8 mouse cellular contexts compared by ENCODE assay signal in the genomic region with DNA sequence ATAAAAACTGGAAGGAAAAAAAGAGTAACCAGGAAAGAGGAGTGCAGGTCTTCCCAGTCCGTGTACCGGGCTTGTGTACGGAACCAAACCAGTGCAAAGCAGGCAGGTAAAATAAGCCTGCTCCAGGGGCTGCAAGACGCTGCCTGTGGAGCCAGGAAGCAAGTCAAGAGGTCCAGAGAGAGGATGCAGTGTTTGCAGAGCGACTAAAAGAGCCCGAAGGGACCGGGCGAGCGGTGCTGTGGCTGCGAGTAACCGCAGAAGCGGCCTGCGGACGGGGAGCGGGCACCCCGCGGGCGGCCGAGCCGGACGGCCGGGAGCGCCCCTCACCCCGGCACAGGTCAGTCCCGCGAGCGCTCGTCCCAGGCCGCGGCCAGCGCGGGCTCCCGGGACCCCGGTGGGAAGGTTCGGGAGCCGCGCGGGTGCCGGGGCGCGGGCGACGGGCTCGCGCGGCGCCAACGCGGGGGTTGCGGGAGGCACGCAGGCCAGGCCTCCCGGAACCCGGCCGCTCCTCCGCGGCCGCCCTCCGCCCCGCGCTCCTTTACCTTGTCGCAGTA. TPM values are rescaled to one million over a fixed set of nuclear protein-coding genes. Genes with fewer than 3 reads are reported as not detected.
DNase-seq lines count a peak whose midpoint lies in the region; ATAC-seq lines count a peak whose summit lies in the region.

No protein-coding gene starts in this region.

- H3K36me3 ChIP-seq in forebrain, embryonic 11.5 days (ENCODE audit: control insufficient read depth, insufficient read depth, low read length), result no peaks in the 10 kb centered on the region
- H3K36me3 ChIP-seq in hindbrain, embryonic 16.5 days (ENCODE audit: control insufficient read depth, insufficient read depth, low read length), result no peaks in the 10 kb centered on the region

- H3K27ac ChIP-seq in forebrain, embryonic 11.5 days (ENCODE audit: low read depth, low read length), result peak overlapping the region; percentile 87
- H3K27ac ChIP-seq in hindbrain, embryonic 16.5 days (ENCODE audit: low read depth, low read length), result peak overlapping the region; percentile 99

- 0% methylated on average over 33 of the region's 61 CpGs for WGBS in forebrain, embryonic 11.5 days
- 1% methylated on average over 48 of the region's 61 CpGs for WGBS in hindbrain, embryonic 16.5 days

- H3K4me1 ChIP-seq in forebrain, embryonic 11.5 days (replicated peaks; ENCODE audit: control insufficient read depth, insufficient read depth, low read length), result peaks cover 4% of the 10 kb centered on the region; the same call in 1 of the 2 replicates
- peaks cover 10% of the 10 kb centered on the region for H3K4me1 ChIP-seq in hindbrain, embryonic 16.5 days (ENCODE audit: control insufficient read depth, insufficient read depth, low read depth, low read length)

- peak; percentile 47 for ATAC-seq in cerebellum, adult (ENCODE audit: insufficient number of reproducible peaks, low FRiP score, low TSS enrichment)
- ATAC-seq in forebrain, embryonic 11.5 days (replicated peaks; ENCODE audit: low FRiP score), result peak; percentile 76
- no peak; the same call in 1 of the 2 replicates for ATAC-seq in hindbrain, embryonic 16.5 days

- no peaks in the 10 kb centered on the region for H3K9me3 ChIP-seq in forebrain, embryonic 11.5 days (ENCODE audit: control insufficient read depth, low read length)
- no peaks in the 10 kb centered on the region for H3K9me3 ChIP-seq in hindbrain, embryonic 16.5 days (ENCODE audit: control insufficient read depth, low read length)

- DNase-seq in cerebellum, postnatal 14 days, result no peak
- DNase-seq in thymus, adult 18-20 months, result peak; percentile 28 to 36
- DNase-seq in thymus, postnatal 4 days, result no peak
- no peak for DNase-seq in forebrain, embryonic 11.5 days (ENCODE audit: low spot score)
- DNase-seq in lung, postnatal 10 days, result peak; percentile 39
- DNase-seq in spleen, postnatal 36 days (ENCODE audit: low spot score in 2 of 2), result peak; percentile 15 to 18

- H3K27me3 ChIP-seq in forebrain, embryonic 11.5 days (ENCODE audit: control insufficient read depth, insufficient read depth, low read length), result no peaks in the 10 kb centered on the region
- H3K27me3 ChIP-seq in hindbrain, embryonic 16.5 days (replicated peaks; ENCODE audit: control insufficient read depth, insufficient read depth, low read length), result no peaks in the 10 kb centered on the region

- H3K9ac ChIP-seq in forebrain, embryonic 11.5 days (ENCODE audit: low read length), result peak overlapping the region; percentile 96
- peak overlapping the region; percentile 96 for H3K9ac ChIP-seq in hindbrain, embryonic 16.5 days (ENCODE audit: low read depth, low read length)

- peak overlapping the region; percentile 92 for H3K4me3 ChIP-seq in forebrain, embryonic 11.5 days (ENCODE audit: low read depth, low read length)
- peak overlapping the region; percentile 89 for H3K4me3 ChIP-seq in hindbrain, embryonic 16.5 days (ENCODE audit: low read length)

- peak overlapping the region; percentile 54 for H3K4me2 ChIP-seq in forebrain, embryonic 11.5 days (ENCODE audit: low read depth, low read length, severe bottlenecking)
- H3K4me2 ChIP-seq in hindbrain, embryonic 16.5 days (ENCODE audit: low read length), result peak overlapping the region; percentile 60

RNA-seq across cellular contexts. Expression of a gene that starts 37.2 kb away (rescaled TPM):
- not detected in 2 replicates for polyA plus RNA-seq in forebrain, embryonic 11.5 days (2014; fragmentation: Nextera tagmentation; extraction: Ambion mirVana)
- polyA plus RNA-seq in hindbrain, embryonic 16.5 days (2015; fragmentation: Nextera tagmentation; extraction: Ambion mirVana), result not detected in 2 replicates

RNA-seq across cellular contexts. Expression of a gene that starts 39.9 kb away (rescaled TPM):
- polyA plus RNA-seq in forebrain, embryonic 11.5 days (2014; fragmentation: Nextera tagmentation; extraction: Ambion mirVana), result 67.5 and 69.1 TPM in 2 replicates
- 79.3 and 82.2 TPM in 2 replicates for polyA plus RNA-seq in hindbrain, embryonic 16.5 days (2015; fragmentation: Nextera tagmentation; extraction: Ambion mirVana)

Comparison
In these comparisons a context has a peak if more than half of its experiments do, and no peak if none do; other contexts are left out.
1. DNase-seq: peak in thymus, adult 18-20 months (2 of 2), lung, postnatal 10 days (single experiment) and spleen, postnatal 36 days (2 of 2); none in cerebellum, postnatal 14 days (0 of 2), thymus, postnatal 4 days (single experiment) and forebrain, embryonic 11.5 days (single experiment).